Mouse (Mus musculus) liver, embryonic 14.5 days (tissue): ENCODE measurements at regions not wholly inside any gene's neighbourhood (a gene's known extent, or its start where the extent isn't known, plus 50 kb on each side); places are given as distances from the start of the nearest gene placed in this dataset.

ENCODE experiments used
- CTCF ChIP-seq: IDR thresholded peaks from 2 replicates; pipeline ENCODE4 v1.5.1; 2016; ENCODE audit warnings: antibody characterized with exemption, low read depth, control low read depth
- EP300 ChIP-seq: IDR thresholded peaks from 2 replicates; pipeline ENCODE4 v1.6.1; 2016; ENCODE audit warnings: antibody characterized with exemption, low read depth

DNA sequence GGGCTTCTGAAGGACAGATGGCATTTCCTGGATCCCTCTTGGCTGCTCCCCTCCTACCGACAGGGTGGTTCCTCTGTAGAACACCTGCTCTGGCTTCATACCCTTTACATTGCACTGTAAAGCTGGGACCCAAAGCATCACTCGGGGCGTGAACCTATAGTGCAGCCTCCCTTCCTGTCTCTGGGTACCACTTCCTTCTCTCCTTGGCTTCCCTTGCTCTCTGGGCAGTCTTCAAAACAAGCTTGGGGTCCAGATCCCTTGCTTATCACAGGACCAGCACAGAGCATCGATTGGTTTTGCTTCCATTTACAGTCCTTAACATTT, 346.4 kb downstream of the Rnf144a start:
- TF ChIP-seq CTCF = no peak
- no peak for TF ChIP-seq EP300
